Mouse (Mus musculus) forebrain, embryonic 16.5 days (tissue): Measurements from ENCODE around the gene B3gnt7. TPM values are rescaled to one million over a fixed set of nuclear protein-coding genes. Genes with fewer than 3 reads are reported as not detected.

ENCODE experiments used
- ATAC-seq: fragments of 200-750 bp; cut with Nextera tagmentation; 2 replicates; pipeline ENCODE4 v1.8.0; 2017; ENCODE audit warnings: mild to moderate bottlenecking, moderate library complexity
- H3K27ac ChIP-seq: fragments of 300-500 bp; sonication (generic); 2 replicates; pipeline ENCODE4 v1.5.1; 2014; ENCODE audit warnings: low read length, control low read depth
- H3K27me3 ChIP-seq: fragments of 300-500 bp; sonication (generic); replicated peaks from 2 replicates; pipeline ENCODE4 v1.6.1; 2014; ENCODE audit warnings: low read length; ENCODE audit not compliant: control insufficient read depth, insufficient read depth
- H3K36me3 ChIP-seq: fragments of 300-500 bp; sonication (generic); 2 replicates; pipeline ENCODE4 v1.6.1; 2014; ENCODE audit not compliant: control insufficient read depth, insufficient read depth
- H3K4me1 ChIP-seq: fragments of 300-500 bp; sonication (generic); replicated peaks from 2 replicates; pipeline ENCODE4 v1.6.1; 2014; ENCODE audit warnings: low read length; ENCODE audit not compliant: control insufficient read depth, insufficient read depth
- H3K4me2 ChIP-seq: fragments of 300-500 bp; sonication (generic); 2 replicates; pipeline ENCODE4 v1.6.1; 2014; ENCODE audit warnings: mild to moderate bottlenecking, low read length, control low read depth
- H3K4me3 ChIP-seq: fragments of 300-500 bp; sonication (generic); replicated peaks from 2 replicates; pipeline ENCODE4 v1.5.1; 2014; ENCODE audit warnings: mild to moderate bottlenecking, low read length, control low read depth
- H3K9ac ChIP-seq: fragments of 300-500 bp; sonication (generic); replicated peaks from 2 replicates; pipeline ENCODE4 v1.6.1; 2014; ENCODE audit warnings: low read depth, low read length, control low read depth
- H3K9me3 ChIP-seq: fragments of 300-500 bp; sonication (generic); 2 replicates; pipeline ENCODE4 v1.6.1; 2016; ENCODE audit warnings: low read length; ENCODE audit not compliant: control insufficient read depth
- WGBS: fragments of 180-500 bp; shearing (Covaris S2); extraction: QIAGEN DNeasy Blood & Tissue Kit; methylation state at CpG from one replicate; pipeline ENCODE4 v1.1.7; 2014; 5-methylcytosine and 5-hydroxymethylcytosine counted together
- polyA plus RNA-seq: library from polyadenylated mRNA; unstranded; fragments of >200 nt; fragmentation: Nextera tagmentation; extraction: Ambion mirVana; gene quantifications from 2 replicates; pipeline ENCODE4 v1.2.1, GENCODE M21; 2015

The B3gnt7 gene
- polyA plus RNA-seq, 1 experiment from 2014 or later, result 6.7 TPM

DNA sequence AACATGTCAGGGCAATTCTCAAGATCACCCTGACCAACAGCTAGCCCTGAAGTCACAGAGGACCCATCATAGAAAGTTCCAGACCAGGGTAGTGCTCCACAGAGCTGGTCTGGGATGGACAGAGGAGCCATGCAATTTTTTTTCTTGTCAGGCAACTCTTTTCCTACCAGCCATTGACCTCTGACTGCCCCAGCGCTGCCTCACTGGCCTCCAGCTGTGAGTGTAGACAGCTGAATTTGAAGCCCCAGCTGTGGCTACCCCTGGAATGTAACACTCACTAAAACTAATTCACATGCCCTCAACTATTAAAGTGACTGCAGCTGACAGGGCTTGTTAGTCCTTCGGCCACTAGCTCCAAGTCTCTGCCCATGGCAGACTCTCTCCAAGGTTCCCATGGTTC lies 2.5 kb upstream of the B3gnt7 start:
- Histone ChIP-seq H3K4me2 (no peak overlapping the region), H3K27ac (no peak overlapping the region), H3K4me1 (peaks cover 6% of the 10 kb centered on the region), H3K9ac (no peak overlapping the region), H3K27me3 (peaks cover 18% of the 10 kb centered on the region), H3K9me3 (no peaks in the 10 kb centered on the region), H3K4me3 (no peak overlapping the region), H3K36me3 (no peaks in the 10 kb centered on the region)
- ATAC-seq, result no peak
- 28% methylated on average over 2 of the region's 2 CpGs for WGBS

DNA sequence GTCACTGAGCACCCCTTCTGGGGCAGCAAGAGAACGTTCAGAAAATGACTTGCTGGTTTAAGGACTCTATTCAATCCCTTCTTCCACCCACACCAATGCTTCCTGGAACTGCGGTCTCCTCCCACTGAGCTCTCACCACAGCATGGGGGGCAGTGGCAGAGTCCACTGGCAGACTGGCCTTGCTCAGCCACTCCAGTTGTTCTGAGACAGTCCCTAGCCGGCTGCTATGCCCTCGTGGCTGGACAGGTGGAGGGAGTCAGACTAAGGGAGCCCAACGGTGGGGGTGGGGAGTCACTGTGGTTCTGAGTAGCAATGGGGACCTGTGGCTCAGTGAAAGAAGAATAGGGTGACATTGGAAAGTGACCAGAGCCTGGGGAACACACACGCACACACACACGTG lies 1.9 kb upstream of the B3gnt7 start:
- Histone ChIP-seq H3K27me3 (peaks cover 19% of the 10 kb centered on the region), H3K27ac (no peak overlapping the region), H3K4me2 (no peak overlapping the region), H3K36me3 (no peaks in the 10 kb centered on the region), H3K4me3 (no peak overlapping the region), H3K4me1 (peaks cover 6% of the 10 kb centered on the region), H3K9ac (no peak overlapping the region), H3K9me3 (no peaks in the 10 kb centered on the region)
- 57% methylated on average over 7 of the region's 7 CpGs for whole genome bisulfite sequencing
- no peak for ATAC-seq

GRCm38 (mm10) chr1:86301221-86302091 lies 1.2 kb upstream of the B3gnt7 start:
- Histone ChIP-seq H3K27me3 (peaks cover 19% of the 10 kb centered on the region), H3K9ac (no peak overlapping the region), H3K4me1 (peaks cover 6% of the 10 kb centered on the region), H3K36me3 (no peaks in the 10 kb centered on the region), H3K27ac (no peak overlapping the region), H3K4me2 (no peak overlapping the region), H3K9me3 (no peaks in the 10 kb centered on the region), H3K4me3 (no peak overlapping the region)
- WGBS, result 59% methylated on average over 6 of the region's 6 CpGs
- no peak for ATAC-seq

DNA sequence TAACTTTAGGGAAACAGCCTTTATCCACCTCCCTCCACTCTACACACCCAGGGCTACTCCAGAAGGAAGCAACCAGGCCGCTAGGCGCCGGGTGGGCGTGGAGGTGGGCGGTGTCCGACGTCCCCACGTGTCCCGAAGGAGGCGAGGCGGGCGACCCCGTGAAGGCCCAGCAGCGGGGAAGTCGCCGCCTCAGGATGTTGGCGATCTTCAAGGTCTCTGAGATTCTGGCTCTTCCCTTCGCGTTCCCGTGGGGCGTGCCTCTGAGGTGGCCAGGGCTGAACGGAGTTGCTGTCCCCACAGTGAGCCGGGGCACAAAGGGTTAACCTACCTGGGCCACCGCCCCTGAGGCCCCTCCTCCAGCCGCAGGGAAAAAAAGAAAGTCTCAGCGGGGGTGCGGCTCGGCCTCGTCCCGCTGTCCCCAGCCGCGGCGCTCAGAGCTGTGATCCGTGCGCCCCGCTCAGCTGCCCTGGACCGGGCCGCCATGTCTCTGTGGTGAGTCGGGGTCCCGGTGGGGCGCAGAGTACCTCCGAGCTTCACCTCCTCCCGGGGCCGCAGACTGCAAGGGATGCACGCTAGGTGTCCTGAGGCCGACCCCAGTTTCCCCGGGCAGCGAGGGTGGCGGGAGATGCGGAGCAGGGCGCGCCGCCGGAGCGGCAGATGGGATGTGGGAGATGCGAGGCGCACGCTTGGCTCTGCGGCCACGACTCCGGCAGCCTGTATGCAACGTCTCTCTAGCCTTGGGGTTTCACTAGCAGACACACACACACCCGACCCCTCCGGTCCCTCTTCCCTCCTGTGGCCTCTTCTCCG lies 636 bp downstream of the B3gnt7 start:
- Histone ChIP-seq H3K4me3 (peak overlapping the region; percentile 68), H3K9me3 (no peaks in the 10 kb centered on the region), H3K4me1 (peaks cover 6% of the 10 kb centered on the region), H3K9ac (peak overlapping the region; percentile 69), H3K27ac (no peak overlapping the region), H3K27me3 (peaks cover 19% of the 10 kb centered on the region), H3K36me3 (no peaks in the 10 kb centered on the region), H3K4me2 (peak overlapping the region; percentile 96)
- ATAC-seq, result peak; percentile 85
- WGBS, result under 1% methylated on average over 61 of the region's 65 CpGs

DNA sequence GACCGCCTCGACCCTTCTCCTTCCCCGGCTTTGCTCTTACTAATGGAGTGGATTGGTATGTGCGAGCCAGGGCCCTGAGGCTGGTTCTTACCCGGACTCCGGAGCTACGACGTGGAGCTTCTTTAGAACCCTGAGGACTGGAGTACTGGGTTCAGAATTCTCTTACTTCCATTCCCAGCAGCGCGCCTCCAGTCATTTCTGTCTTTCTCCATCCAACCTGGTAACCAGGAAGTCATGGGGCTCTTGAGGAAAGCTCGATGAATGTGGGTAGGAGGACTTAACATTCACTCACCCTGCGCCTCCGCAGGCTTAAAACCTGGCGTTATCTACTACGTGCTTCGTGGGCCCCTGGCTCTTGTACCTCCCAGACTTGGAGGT lies 1.2 kb downstream of the B3gnt7 start:
- H3K4me3 ChIP-seq, result peak overlapping the region; percentile 68
- H3K27ac ChIP-seq, result no peak overlapping the region
- 3% methylated on average over 16 of the region's 16 CpGs for WGBS
- H3K27me3 ChIP-seq, result peaks cover 19% of the 10 kb centered on the region
- peak; percentile 5; the same call in 1 of the 2 replicates for ATAC-seq
- H3K4me2 ChIP-seq, result peak overlapping the region; percentile 96
- peaks cover 6% of the 10 kb centered on the region for H3K4me1 ChIP-seq
- peak overlapping the region; percentile 69 for H3K9ac ChIP-seq
- H3K9me3 ChIP-seq, result no peaks in the 10 kb centered on the region
- H3K36me3 ChIP-seq, result no peaks in the 10 kb centered on the region

DNA sequence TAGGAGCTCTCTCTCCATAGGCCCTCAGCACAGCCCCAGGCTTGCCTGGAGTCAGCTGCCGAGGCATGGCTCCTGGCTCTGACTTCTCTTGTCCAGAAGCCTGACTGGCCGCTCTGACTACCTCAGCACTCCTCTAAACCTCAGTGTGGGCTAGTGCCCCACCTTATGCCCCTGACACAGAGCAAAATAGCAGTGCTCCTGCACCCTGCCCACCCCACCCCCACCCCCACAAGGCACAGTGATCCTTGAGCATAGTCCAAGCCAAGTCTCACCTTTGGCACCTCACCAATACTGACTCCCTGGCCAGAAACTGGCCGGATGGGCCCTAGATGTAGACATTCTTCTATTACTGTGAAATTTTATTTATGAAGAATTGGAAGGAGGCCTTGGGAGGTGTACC lies 4.1 kb downstream of the B3gnt7 start:
- Histone ChIP-seq H3K9ac (no peak overlapping the region), H3K36me3 (no peaks in the 10 kb centered on the region), H3K4me1 (peaks cover 13% of the 10 kb centered on the region), H3K27me3 (peaks cover 19% of the 10 kb centered on the region), H3K9me3 (no peaks in the 10 kb centered on the region), H3K27ac (no peak overlapping the region), H3K4me3 (no peak overlapping the region), H3K4me2 (no peak overlapping the region)
- 82% methylated on average over 3 of the region's 3 CpGs for WGBS
- no peak for ATAC-seq

GRCm38 (mm10) chr1:86307177-86307762 lies 4.6 kb downstream of the B3gnt7 start:
- Histone ChIP-seq H3K4me2 (no peak overlapping the region), H3K36me3 (no peaks in the 10 kb centered on the region), H3K9ac (no peak overlapping the region), H3K27ac (no peak overlapping the region), H3K4me1 (peaks cover 13% of the 10 kb centered on the region), H3K27me3 (peaks cover 16% of the 10 kb centered on the region), H3K4me3 (no peak overlapping the region), H3K9me3 (no peaks in the 10 kb centered on the region)
- no peak for ATAC-seq
- 88% methylated on average over 7 of the region's 7 CpGs for WGBS

GRCm38 (mm10) chr1:86307871-86308641 lies 5.4 kb downstream of the B3gnt7 start:
- Histone ChIP-seq H3K4me3 (no peak overlapping the region), H3K27me3 (peaks cover 14% of the 10 kb centered on the region), H3K36me3 (no peaks in the 10 kb centered on the region), H3K4me2 (no peak overlapping the region), H3K27ac (no peak overlapping the region), H3K9ac (no peak overlapping the region), H3K9me3 (no peaks in the 10 kb centered on the region), H3K4me1 (peaks cover 9% of the 10 kb centered on the region)
- WGBS, result 34% methylated on average over 4 of the region's 4 CpGs
- no peak for ATAC-seq
